Mouse (Mus musculus) heart, adult 2 months (tissue): ENCODE results near the gene Col15a1. TPM values are rescaled to one million over a fixed set of nuclear protein-coding genes. Genes with fewer than 3 reads are reported as not detected.
A peak's percentile ranks its signal among the peaks of the same experiment; 100 is the strongest.

Experiments
- DNase-seq, 2 experiments: peaks; one replicate each; pipeline ENCODE4 v3.0.0; 2021
- H3K27ac ChIP-seq: fragments of 200-600 bp; 2 replicates; pipeline ENCODE4 v1.8.1; 2022
- H3K27me3 ChIP-seq: fragments of 200-500 bp; 2 replicates; pipeline ENCODE4 v1.6.1; 2012; ENCODE audit warnings: mild to moderate bottlenecking, low read length, inconsistent platforms, mixed read lengths; ENCODE audit not compliant: control insufficient read depth, insufficient read depth
- H3K36me3 ChIP-seq: fragments of 200-500 bp; 2 replicates; pipeline ENCODE4 v1.6.1; 2012; ENCODE audit warnings: low read length, inconsistent platforms; ENCODE audit not compliant: control insufficient read depth, insufficient read depth
- H3K4me1 ChIP-seq: fragments of 200-500 bp; 2 replicates; pipeline ENCODE4 v1.6.1; 2011; ENCODE audit warnings: low read length; ENCODE audit not compliant: control insufficient read depth, insufficient read depth
- H3K4me3 ChIP-seq: fragments of 200-600 bp; 2 replicates; pipeline ENCODE4 v1.8.1; 2022
- H3K79me2 ChIP-seq: fragments of 200-500 bp; replicated peaks from 2 replicates; pipeline ENCODE4 v1.6.1; 2012; ENCODE audit warnings: mild to moderate bottlenecking, inconsistent platforms, low read length, moderate library complexity, mixed read lengths; ENCODE audit not compliant: control insufficient read depth, insufficient read depth
- H3K9ac ChIP-seq: fragments of 200-500 bp; 2 replicates; pipeline ENCODE4 v1.6.1; 2012; ENCODE audit warnings: low read depth, mild to moderate bottlenecking, control low read depth, inconsistent platforms, low read length, mixed read lengths
- CTCF ChIP-seq: fragments of 200-600 bp; IDR thresholded peaks from 2 replicates; pipeline ENCODE4 v1.8.1; 2022; ENCODE audit warnings: antibody characterized with exemption, mild to moderate bottlenecking, moderate library complexity
- EP300 ChIP-seq: fragments of 200-500 bp; IDR thresholded peaks from 2 replicates; pipeline ENCODE4 v1.6.1; 2011; ENCODE audit warnings: low read depth, low read length, control low read depth; ENCODE audit not compliant: insufficient read depth
- POLR2A ChIP-seq: fragments of 200-500 bp; IDR thresholded peaks from 2 replicates; pipeline ENCODE4 v1.6.1; 2011; ENCODE audit warnings: mild to moderate bottlenecking, low read depth, low read length, control low read depth; ENCODE audit not compliant: insufficient read depth
- WGBS: fragments of 180-500 bp; shearing (Covaris S2); methylation state at CpG from one replicate; pipeline ENCODE4 v1.1.7; 2018; 5-methylcytosine and 5-hydroxymethylcytosine counted together
- intact Hi-C: fragments of 180-260 bp; cut with DNase I; formaldehyde crosslinking; loops from one replicate; pipeline ENCODE4 v1.15.1; 2025
- polyA plus RNA-seq: library from polyadenylated mRNA; depleted of rRNA; stranded (reverse); fragments of >200 nt; gene quantifications from 2 replicates; pipeline ENCODE4 v1.2.3, GENCODE M21; 2012
- total RNA-seq, 2 experiments: library from RNA; stranded (reverse); gene quantifications; 2 replicates each; pipeline ENCODE4 v1.2.3; 2021

Col15a1 gene
- total and polyA plus RNA-seq, 3 experiments: 36.9 to 97.6 (median 86.4) TPM

DNA sequence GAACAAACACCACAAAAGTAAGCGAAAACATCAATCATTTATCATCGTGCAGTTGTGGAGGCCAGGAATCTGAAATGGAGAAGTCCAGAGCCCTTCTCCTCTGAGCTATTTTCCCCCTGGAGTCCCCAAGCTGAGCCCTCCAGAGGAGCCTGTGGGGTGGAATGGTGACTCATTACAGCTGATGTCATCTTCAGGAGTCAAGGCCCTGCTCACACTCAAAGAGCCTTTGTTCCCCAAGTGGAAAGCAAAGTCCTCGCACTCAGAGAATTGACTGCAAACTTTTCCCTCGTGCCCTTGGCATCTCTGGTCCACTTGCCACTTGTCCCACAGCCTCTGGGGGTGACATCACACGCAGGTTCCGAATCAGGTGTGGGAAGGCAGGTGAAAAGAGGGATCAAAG is 23.4 kb downstream of the Col15a1 start:
- H3K9ac ChIP-seq: no peak overlapping the region
- DNase-seq: no peak
- H3K27ac ChIP-seq: no peak overlapping the region; the same call in 1 of the 2 replicates

GRCm38 (mm10) chr4:47233192-47233835 is 25.4 kb downstream of the Col15a1 start:
- H3K36me3 ChIP-seq: peaks cover 2% of the 10 kb centered on the region; the same call in 1 of the 2 replicates
- no peaks in the 10 kb centered on the region for H3K27me3 ChIP-seq
- TF ChIP-seq CTCF: no peak
- no peak for TF ChIP-seq EP300
- no peak for TF ChIP-seq POLR2A
- H3K9ac ChIP-seq: no peak overlapping the region
- H3K27ac ChIP-seq: peak overlapping the region; percentile 71
- H3K4me3 ChIP-seq: no peak overlapping the region
- H3K79me2 ChIP-seq: no peaks in the 10 kb centered on the region
- DNase-seq: peak; percentile 67 to 80
- peaks cover 23% of the 10 kb centered on the region for H3K4me1 ChIP-seq
- WGBS: 48% methylated on average over 14 of the region's 14 CpGs
- intact Hi-C loops: loop anchor here (5.0 kb wide), 1 partner anchor 81 kb away; no protein-coding TSS in a partner anchor

More for the DNA sequence above, 23.4 kb downstream of the Col15a1 start:
- Histone ChIP-seq H3K27me3 (no peaks in the 10 kb centered on the region), H3K4me3 (no peak overlapping the region), H3K36me3 (peaks cover 2% of the 10 kb centered on the region; the same call in 1 of the 2 replicates), H3K4me1 (peaks cover 22% of the 10 kb centered on the region), H3K79me2 (no peaks in the 10 kb centered on the region)
- 68% methylated on average over 6 of the region's 6 CpGs for WGBS
- TF ChIP-seq EP300 (no peak), CTCF (no peak), POLR2A (no peak)
- intact Hi-C loops: loop anchor here (5.0 kb wide), 1 partner anchor 79 kb away; no protein-coding TSS in a partner anchor

DNA sequence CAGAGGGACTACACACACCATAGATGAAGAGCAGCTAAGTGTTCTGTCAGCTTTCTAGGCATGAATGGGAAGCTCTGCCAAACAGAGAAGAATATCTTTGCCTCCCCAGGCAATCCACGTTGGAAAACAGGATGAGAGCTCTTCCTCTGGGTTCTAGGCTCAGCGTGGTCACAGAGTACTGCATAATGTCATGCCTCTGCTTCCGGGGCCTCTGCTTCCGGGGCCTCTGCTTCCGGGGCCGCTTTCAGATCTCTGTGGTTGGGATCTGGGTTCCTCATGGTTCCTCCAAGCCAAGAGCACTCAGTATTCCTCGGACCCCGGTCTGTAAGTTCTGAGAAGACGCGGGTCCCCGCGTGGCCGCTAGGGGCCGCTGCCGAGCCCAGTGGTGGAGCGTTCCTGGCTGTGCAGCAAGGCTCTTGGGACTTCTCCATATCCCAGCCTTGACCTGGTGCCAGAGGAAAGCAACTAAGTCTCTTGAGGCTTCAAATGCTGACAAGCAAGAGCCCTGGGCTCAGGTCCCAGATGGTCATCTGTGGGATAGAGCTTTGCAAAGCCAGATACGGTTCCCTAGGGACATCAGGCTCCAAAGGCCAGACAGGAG is 26.8 kb downstream of the Col15a1 start:
- no peak overlapping the region for H3K4me3 ChIP-seq
- 16% methylated on average over 17 of the region's 17 CpGs for WGBS
- H3K79me2 ChIP-seq: no peaks in the 10 kb centered on the region
- peak; percentile 87 to 88 for DNase-seq
- H3K4me1 ChIP-seq: peaks cover 25% of the 10 kb centered on the region
- H3K27me3 ChIP-seq: no peaks in the 10 kb centered on the region
- peaks cover 2% of the 10 kb centered on the region; the same call in 1 of the 2 replicates for H3K36me3 ChIP-seq
- intact Hi-C loops: loop anchor here (1.0 to 5.0 kb wide), 4 partner anchors 17 to 98 kb away; no protein-coding TSS in a partner anchor
- no peak overlapping the region for H3K9ac ChIP-seq
- H3K27ac ChIP-seq: peak overlapping the region; percentile 71
- TF ChIP-seq POLR2A (peak; percentile 21; the same call in 1 of the 2 replicates), CTCF (peak; percentile 97), EP300 (0 out of 2 replicates have a peak, but pooled peaks have one; percentile 31)

GRCm38 (mm10) chr4:47235312-47235711 is 27.4 kb downstream of the Col15a1 start:
- H3K79me2 ChIP-seq: no peaks in the 10 kb centered on the region
- peaks cover 27% of the 10 kb centered on the region for H3K4me1 ChIP-seq
- 50% methylated on average over 3 of the region's 3 CpGs for WGBS
- no peak for DNase-seq
- no peak overlapping the region for H3K4me3 ChIP-seq
- TF ChIP-seq POLR2A (no peak), EP300 (no peak), CTCF (no peak)
- H3K36me3 ChIP-seq: peaks cover 2% of the 10 kb centered on the region; the same call in 1 of the 2 replicates
- intact Hi-C loops: loop anchor here (1.0 to 5.0 kb wide), 3 partner anchors 16 to 99 kb away; no protein-coding TSS in a partner anchor
- H3K27ac ChIP-seq: peak overlapping the region; percentile 36
- H3K27me3 ChIP-seq: no peaks in the 10 kb centered on the region
- no peak overlapping the region for H3K9ac ChIP-seq

- no peak overlapping the region for H3K9ac ChIP-seq
- no peaks in the 10 kb centered on the region for H3K27me3 ChIP-seq
- H3K4me3 ChIP-seq: no peak overlapping the region
- peaks cover 2% of the 10 kb centered on the region; the same call in 1 of the 2 replicates for H3K36me3 ChIP-seq
- H3K27ac ChIP-seq: no peak overlapping the region
- no peak for TF ChIP-seq EP300
- no peak for TF ChIP-seq CTCF
- TF ChIP-seq POLR2A: no peak
- peaks cover 27% of the 10 kb centered on the region for H3K4me1 ChIP-seq
- WGBS: 87% methylated on average over 7 of the region's 7 CpGs
- intact Hi-C loops: loop anchor here (5.0 kb wide), 1 partner anchor 59 kb away; no protein-coding TSS in a partner anchor
- H3K79me2 ChIP-seq: no peaks in the 10 kb centered on the region
- DNase-seq: no peak
Observed at GRCm38 (mm10) chr4:47236104-47236503, 28.1 kb downstream of the Col15a1 start.

- peak; percentile 83 to 87 for DNase-seq
- H3K4me1 ChIP-seq: peaks cover 26% of the 10 kb centered on the region
- H3K27me3 ChIP-seq: no peaks in the 10 kb centered on the region
- no peak overlapping the region for H3K4me3 ChIP-seq
- H3K36me3 ChIP-seq: peaks cover 2% of the 10 kb centered on the region; the same call in 1 of the 2 replicates
- intact Hi-C loops: loop anchor here (5.0 kb wide), 1 partner anchor 60 kb away; no protein-coding TSS in a partner anchor
- 49% methylated on average over 15 of the region's 15 CpGs for WGBS
- no peak overlapping the region for H3K9ac ChIP-seq
- no peak for TF ChIP-seq POLR2A
- TF ChIP-seq CTCF: no peak
- 0 out of 2 replicates have a peak, but pooled peaks have one; percentile 41 for TF ChIP-seq EP300
- H3K79me2 ChIP-seq: no peaks in the 10 kb centered on the region
- peak overlapping the region; percentile 53 for H3K27ac ChIP-seq
Observed at GRCm38 (mm10) chr4:47237220-47237619, 29.3 kb downstream of the Col15a1 start.
